Mouse (Mus musculus) cerebellum, adult 9-11 months (tissue): Measurements from ENCODE around the gene Rasl12.

Source experiments
- DNase-seq: peaks from one replicate; pipeline ENCODE4 v3.0.0; 2022

Gene Rasl12

DNA sequence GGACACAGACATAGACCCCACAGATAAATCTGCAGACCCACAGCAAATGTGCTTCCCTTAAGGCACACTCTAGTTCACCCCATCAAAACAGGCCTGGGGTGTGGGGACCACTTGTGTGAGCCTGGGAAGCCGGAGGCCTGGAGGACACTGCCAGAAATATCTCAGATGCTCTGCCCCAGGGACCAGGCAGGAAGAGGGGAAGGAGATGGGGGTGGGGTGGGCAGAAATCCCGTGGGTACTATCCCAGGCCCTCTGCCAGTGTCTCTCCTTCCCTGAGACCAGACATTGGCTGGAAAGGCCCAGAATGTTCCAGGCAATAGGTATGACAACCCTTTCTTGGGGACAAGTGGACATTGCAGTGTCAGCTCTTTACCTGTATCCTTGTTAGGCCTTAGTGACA, 4.7 kb upstream of the Rasl12 start:
- no peak for DNase-seq

DNA sequence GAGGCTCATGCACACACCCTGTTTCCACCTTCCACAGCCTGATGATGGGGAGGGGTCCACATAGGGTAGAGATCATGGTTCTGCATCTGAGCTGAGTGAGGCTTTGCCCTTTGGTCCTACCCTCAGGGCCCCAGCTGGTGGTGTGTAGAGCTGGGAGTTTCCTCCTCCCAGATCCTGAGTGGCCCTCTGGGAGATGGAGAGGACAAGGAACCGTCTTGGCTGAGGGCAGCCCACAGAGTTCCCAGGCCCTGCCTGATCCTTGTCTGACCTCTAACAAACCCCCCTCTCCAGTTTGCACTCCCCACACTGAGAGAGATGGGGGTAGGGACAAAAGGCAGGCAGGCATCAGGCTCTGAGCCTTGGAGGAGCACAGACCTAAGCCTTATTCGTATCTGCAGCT, 3.9 kb upstream of the Rasl12 start:
- no peak for DNase-seq

DNA sequence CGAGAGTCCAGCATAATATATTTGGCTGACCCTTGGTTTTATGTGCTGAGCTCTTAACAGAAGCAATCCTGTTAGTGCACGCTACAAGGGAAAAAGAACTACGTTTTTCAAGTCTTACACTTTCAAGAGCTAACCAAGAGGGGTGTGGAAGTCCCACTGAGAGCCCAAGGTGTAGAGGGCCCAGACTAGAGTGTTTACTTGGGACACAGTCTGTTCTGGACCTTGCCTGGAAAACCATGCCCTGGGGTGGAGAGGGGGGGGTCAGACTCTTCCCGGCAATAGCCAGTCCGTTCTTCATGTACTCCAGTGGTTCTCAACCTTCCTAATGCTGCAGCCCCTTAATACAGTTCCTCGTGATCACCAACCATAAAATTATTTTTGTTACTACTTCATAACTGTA, 1.6 kb downstream of the Rasl12 start:
- DNase-seq: no peak

DNA sequence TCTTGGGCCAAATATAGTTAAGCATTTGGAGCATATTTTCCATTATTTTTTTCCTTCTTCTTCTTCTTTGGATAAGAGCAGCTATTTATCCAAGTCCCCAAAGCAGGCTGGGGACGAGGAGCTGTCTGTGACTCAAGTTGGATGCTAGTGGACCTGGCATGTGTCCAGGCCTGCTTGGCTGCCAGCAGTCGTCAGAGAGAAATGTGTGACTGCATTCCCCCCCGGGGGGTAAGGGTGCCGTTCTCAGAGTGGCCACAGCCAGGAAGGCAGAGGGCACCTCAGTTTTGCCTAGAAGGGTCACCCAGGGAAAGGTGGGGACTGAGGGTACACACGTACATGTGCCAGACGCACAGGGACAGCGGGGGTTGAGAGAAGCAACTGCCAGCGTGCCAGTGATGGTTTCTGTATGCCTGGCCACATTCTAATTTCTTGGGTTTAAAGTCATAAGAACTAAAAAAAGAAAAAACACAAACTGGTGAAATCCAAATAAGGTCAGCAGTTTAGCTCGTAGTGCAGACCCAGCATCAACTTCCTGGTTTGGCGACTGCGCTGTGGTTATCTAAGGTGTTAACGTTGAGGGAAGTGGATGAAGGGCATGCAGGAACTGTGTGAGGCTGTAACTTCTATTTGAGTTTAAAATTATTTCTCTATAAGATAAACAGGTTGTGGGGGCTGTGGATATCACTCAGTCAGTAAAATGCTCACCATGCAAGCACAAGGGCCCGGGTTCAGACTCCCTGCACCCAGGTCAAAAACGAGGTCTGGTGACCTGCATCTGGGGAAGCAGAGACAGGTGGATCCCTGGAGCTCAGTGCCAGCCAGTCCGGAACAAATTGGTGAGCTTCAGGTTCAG, 6.3 kb downstream of the Rasl12 start:
- peak; percentile 56 for DNase-seq

DNA sequence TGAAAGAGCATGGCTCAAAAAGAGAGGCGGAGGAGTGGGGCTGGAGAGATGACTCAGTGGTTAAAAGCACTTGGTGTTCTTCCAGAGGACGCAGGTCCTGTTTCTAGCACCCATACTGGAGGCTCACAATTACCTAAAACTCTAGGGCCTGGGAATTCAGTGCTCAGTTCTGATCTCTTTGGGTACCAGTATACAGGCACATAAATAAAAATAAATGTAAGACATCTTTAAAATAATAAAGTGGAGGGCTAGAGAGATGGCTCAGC, 6.8 kb downstream of the Rasl12 start:
- DNase-seq: no peak

DNA sequence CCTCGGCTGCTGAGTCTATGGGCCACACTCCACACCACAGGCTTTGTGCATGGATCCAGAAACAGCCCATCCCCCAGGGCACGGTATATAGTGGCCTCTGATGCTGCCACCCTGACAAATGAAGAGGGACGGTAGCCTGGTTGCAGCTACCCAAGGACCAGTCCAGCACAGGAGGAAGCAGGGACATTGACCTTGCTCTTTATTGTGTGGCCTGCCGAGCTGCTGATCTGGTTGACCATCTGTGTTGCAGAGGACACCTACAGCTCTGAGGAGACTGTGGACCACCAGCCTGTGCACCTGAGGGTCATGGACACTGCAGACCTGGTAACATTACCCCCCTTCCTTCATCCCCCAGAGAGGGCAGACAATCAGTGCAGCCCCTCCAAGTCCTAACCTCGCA, 9.0 kb downstream of the Rasl12 start:
- no peak for DNase-seq

DNA sequence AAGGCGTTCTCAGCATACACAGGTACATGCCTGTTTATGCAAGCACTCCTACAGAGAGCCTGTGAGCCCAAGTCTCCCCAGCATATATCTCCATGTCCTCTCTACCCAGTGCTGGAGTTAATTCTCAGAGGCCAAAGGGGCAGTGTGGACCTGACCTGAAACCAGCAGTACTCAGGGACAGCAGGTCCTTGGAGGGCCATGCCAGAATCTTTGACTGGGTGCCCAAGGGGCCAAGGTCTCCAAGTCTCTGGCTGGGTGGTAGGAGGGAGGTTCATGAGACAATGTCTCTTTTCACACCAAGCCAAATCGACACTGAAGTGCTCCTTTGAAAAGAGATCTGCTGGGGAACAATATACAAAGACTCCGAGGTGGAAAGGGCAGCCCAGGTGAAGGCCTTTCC, 9.6 kb downstream of the Rasl12 start:
- no peak for DNase-seq

DNA sequence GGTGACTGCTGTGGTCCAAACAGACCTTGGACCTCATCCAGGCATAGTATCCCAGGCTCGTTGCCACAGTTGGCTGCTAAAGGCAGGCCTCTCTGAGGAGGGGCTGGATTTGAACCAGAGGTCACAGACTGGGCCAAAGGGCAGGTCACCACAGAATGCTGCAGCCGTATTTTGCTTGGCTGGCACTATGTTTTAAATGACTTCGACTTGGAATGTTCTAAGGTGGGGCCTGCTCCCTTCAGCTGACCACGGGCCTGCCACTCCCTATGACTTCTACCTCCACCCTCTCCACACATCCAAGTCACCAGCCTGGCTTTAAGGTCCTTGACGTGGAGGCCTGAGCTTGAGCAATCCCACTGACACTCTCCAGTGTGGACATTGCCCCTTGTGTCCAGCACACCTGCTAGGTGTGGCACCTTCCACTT, 10.6 kb downstream of the Rasl12 start:
- no peak for DNase-seq

DNA sequence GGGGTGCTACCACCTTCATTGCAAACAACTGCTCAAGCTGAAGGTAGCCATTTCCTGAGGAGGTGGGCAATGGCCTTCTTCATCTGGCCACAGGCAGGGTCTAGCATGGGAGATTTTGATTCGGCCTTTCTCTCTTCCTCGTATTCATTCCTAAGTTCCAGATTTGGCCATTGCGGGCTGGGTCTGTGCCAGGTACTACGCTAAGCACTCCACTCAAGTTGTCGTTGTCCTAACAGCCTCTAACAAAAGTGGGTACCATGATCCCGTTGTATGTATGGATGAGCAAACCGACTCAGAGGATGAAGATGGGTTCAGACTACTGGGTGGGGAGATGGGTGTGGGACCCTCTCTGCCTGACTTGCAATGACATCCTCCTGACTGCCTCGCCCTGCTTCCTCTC, 12.1 kb downstream of the Rasl12 start:
- no peak for DNase-seq

DNA sequence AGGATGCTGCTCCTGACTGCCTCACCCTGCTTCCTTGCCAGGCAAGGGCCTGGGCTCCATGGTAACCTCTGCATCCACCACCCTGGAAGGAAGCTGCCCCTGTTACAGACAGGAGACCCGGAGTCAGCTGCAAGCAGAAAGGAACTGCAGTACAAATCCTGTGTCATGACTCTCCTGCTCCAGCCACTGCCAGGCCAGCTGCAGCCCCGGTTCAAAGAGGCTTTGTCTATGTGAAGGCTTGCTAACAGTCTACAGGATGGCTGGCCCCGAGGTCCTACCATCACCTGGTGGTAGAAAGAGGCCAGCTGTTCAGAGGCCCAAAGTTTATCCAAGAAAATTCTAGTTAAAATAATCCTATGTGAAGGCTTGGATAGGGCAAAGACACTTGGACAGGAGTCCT, 13.0 kb downstream of the Rasl12 start:
- no peak for DNase-seq

DNA sequence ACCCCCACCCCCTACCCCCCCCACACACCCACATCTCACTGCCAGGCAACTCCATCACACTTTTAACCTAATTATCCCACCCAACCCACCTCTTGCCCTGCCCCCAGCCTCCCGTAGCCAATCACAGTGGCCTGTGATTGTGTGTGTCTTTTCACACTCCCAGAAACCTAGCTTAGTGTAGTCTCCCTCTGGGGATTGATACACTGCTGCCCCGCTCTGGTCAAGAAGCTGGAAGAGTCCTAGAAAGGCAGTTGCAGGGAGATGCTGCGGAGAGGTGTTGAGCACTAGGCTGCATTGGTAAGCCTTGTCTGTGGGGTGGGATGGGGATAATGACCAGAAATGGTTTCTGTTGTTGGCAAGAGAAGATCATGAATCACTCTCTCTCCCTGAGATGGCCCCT, 19.4 kb downstream of the Rasl12 start:
- DNase-seq: no peak

DNA sequence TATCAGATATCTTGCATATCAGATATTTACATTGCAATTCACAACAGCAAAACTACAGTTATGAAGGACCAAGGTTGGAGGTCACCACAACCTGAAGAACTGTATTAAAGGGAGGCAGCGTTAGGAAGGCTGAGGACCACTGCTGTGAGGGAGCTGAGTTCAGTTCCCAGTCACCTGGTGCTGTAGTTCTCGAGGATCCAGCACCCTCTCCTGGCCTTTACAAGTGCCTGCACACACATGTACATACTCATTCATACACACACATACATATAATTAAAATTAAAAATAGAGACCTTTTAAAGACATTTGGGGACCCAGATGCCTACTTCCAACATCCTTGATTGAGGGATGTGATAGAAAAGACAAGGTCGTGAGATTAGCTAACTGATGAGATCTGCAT, 21.3 kb downstream of the Rasl12 start:
- DNase-seq: no peak

DNA sequence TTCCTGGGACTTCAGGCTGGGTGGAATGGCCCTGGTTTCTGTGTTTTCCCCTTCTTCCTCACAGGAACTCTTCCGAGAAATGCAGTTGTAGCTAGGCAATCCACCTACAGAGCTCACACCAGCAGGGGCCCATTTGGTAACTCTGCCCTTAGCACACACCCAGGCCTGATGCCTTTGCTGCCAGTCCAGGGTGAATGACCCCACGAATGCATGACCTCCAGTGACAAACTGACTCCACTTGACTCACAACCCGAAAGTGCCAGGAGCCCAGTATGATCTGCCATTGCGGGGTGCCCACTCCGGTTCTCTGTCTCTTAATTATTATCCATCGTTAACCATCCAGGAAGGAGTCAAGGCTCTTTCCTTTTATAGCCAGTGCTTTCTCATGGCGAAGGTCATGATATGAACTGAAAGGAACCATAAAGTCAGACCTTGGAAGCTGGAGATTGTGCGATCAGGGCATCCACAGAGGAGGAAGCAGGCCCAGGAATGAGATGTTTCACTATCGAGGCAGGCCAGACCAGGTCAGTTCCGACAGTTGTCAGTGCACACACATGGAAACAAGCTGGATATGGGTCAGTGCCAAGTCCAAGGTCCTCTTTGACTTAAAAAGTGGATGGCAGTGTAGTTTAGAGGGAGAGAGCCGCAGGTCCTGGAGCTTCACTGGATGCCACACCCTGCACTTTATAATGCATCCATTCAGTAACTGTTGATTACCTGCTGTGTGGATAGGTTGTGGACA, 24.6 kb downstream of the Rasl12 start, which contains the start of gene Slc51b:
Gene Slc51b, minus strand, starts transcription at position 196 of the 742 bp plus-strand sequence.
- DNase-seq: no peak

DNA sequence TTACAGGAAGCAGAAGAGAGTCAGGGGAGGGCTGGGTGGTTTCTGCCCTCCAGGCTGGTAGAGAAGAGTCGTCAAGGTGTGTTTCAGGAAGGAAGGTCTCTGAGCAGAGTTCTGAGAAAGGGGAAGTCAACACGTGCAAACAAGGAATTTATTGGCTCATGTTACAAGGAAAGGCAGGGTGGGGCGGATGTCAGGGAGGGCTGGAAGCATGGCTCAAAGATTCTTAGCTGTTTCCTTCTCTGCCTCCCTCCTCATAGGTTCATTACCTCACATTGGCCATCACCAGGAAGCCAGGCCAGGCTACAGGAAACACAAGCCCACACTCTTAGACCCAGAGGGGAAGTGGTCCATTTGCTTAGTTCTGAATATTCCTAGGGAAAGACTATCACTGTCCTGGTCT, 26.1 kb downstream of the Rasl12 start:
- DNase-seq: no peak

DNA sequence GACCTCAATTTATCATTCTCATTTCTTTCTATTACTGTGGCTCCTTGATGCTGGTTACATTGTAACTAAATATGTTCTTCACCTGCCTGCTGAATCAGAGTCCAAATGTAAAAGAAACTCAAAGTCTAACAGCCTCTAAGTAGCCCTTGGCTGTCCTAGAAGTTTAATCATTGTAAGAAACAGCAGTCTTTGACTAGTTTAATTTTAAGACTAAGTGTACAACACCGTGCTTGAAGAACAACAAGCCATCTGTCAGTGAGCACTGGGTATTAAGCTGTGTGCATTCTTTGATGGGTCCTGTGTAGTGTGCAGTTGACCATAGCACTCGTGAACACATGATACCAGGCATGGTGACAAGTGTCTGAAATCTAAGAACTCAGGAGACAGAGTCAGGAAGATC, 29.2 kb downstream of the Rasl12 start:
- no peak for DNase-seq

DNA sequence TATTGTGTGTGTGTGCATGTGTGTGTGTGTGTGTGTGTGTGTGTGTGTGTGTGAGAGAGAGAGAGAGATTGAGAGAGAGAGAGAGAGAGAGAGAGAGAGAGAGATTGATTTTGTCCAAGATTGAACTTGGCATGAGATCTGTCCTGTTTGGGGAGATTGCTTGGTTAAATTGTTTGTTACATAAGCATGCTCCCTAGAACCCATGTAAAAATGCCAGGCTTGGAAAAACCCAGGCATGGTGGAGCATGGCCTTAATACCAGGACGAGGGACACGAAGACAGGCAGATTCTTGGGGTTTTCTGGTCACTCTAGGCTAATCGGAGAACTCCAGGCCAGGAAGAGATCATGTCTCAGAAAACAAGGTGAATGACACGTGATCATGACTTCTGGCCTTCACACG, 29.7 kb downstream of the Rasl12 start:
- no peak for DNase-seq

DNA sequence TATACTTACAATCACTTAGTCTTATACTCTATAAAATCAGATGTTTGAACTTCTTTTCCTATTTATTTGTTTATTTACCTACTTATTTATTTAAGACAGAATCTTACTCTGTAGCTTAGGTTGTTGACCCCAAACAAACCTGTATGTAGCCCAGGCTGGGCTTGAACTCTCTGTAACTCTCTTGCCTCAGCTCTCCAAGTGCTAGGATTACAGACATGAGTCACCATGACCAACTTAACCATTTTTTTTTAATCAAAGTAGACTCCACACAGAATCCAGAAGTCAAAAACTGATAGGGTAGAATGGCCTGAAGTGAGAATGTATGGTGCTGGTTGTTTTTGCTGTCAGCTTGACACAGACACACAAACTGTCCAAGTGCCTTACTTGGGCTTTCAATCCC, 32.1 kb downstream of the Rasl12 start:
- DNase-seq: no peak

DNA sequence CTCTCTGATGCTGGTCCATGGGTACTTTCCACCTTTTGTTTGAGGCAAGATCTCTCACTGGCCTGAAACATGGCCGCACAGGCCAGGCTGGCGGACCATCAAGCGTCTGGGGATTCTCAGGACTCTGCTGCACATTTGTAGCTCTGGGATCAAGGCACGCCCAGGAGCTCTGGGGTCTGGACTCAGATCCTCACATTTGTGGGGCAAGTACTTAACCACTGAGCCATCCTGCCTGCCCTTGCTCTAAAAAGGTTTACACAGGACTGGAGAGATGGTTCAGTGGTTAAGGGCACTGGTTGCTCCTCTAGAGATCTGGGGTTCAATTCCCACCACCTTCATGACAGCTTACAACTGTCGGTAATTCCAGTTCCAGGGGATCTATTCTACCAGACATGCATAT, 32.6 kb downstream of the Rasl12 start:
- DNase-seq: no peak

DNA sequence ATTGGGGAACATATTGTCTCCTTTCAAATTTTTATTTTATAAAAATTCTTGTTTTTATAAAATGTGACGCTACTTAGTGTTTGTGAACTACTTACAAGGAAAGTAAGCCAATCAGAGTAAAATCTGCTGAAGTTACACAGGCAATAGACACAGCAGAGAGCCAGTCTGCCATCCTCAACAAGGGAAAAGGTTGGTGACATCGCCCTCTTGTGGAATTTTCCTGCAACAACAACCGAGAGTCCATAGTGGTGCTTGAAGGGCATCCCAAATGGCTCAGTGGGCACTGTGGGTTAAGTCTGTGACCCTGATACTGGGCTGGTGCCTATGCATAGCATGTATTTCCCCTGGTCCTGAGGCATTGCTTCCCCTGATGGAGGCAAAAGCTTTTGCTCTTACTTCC, 33.9 kb downstream of the Rasl12 start:
- peak; percentile 66 for DNase-seq

DNA sequence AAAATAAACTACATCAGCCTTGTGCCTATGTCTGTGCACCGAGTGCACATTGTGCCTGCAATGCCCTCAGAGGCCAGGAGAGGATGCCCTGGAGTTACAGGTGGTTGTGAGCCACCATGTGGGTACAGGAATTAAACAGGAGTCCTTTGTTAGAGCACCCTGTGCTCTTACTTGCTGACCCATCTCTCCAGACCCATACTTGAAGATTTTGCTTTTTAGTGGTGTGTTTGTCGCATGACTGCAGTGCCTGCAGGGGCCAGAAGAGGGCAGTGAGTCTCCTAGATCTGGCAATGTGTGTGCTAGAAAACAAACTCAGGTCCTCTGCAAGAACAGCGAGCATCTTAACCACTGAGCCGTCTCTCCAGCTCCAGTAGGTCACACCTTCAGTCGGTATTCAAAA, 35.8 kb downstream of the Rasl12 start:
- DNase-seq: peak; percentile 23

DNA sequence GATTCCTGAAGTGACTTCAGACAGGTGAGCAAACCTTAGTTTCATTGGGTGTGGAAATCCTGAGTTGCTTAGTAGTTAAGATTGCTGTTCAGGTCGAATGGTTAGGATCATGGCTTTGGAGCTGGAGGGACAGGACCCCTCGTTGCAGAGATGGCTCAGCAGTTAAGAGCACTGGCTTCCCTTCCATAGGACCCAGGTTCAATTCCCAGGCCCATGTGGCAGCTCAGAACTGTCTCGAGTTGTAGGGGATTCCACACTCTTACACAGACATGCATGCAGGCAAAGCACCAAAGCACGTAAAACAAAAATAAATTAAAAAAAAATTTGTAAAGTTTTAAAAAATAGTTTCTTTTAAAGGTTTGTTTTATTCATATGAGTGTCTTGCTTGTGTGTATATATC, 36.9 kb downstream of the Rasl12 start:
- DNase-seq: no peak

DNA sequence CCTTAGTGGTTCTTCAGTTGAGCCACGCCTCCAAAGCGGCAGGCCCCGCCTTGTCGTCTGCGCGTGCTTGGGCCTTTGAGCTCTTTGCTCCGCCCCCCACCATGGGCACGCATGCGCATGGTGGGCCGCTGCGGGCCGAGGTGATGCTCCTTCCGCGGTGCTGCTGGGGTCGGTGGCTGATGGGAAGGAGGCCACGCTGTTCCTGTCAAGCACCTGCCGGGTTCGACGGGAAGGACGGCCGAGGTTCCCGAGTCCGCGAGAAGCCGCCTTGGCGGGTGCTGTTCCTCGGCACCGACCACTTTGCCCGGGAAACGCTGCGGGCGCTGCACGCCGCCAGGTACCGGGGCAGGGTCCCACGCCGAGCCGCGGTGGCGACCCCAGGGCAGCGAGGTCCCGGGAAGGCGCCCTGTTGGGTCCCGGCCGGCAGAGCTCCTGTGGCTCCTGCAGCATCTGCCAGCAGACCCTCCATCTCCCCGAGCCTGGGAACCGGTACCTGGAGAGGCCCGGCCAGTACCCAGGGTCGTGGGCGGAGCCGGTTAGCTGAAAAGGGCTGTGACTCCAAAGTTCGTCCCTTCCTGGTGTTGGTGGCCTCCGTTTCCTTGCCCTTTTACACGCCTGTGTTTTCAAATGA, 37.5 kb downstream of the Rasl12 start, which contains the start of gene Mtfmt:
Gene Mtfmt, plus strand, starts transcription at position 112 of the 631 bp plus-strand sequence.
- DNase-seq: peak; percentile 92

DNA sequence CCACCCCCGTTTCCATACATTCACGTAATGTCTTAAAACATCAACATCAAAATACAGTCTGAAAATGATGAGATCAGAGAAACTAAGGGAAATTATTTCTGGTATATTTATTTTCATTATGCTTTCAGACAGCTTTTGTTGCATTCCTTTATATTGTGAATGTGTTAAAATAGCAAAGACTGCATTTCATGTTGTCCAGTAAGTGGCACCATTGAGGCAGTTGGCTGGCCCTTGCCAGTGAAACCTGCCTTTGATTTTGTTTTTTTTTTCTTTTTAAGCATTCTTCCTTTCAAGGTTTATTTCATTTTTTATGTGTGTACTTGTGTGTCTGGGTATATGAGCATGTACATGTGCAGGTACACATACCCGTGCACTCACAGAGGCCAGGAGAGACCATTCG, 46.4 kb downstream of the Rasl12 start:
- no peak for DNase-seq

DNA sequence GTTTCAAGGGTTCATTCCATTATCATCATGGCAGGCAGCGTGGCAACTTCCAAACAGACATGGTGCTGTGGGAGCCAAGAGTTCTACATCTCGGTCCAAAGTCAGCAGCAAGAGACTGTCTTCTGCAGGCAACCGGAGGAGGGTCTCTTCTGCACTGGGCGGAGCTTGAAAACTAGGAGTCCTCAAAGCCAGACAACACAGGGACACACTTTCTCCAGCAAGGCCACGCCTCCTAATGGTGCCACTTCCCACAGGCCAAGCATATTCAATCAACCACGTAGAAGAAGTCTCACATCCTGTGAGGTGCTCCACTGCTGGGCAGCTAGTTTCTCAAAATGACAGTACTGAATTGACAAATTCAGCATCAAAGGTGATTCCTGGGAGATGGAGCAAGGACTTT, 49.6 kb downstream of the Rasl12 start:
- DNase-seq: no peak
